Mouse (Mus musculus) ES-E14 (cell line): Measurements from ENCODE around the gene Prr5.

Experiments used
- ZC3H11A ChIP-seq: IDR thresholded peaks from 2 replicates; pipeline ENCODE4 v1.6.1; 2012; ENCODE audit warnings: low read depth, mild to moderate bottlenecking, inconsistent platforms, low read length, borderline replicate concordance
- ZNF384 ChIP-seq: IDR thresholded peaks from 2 replicates; pipeline ENCODE4 v1.6.1; 2012; ENCODE audit warnings: low read depth, low read length, inconsistent platforms

DNA sequence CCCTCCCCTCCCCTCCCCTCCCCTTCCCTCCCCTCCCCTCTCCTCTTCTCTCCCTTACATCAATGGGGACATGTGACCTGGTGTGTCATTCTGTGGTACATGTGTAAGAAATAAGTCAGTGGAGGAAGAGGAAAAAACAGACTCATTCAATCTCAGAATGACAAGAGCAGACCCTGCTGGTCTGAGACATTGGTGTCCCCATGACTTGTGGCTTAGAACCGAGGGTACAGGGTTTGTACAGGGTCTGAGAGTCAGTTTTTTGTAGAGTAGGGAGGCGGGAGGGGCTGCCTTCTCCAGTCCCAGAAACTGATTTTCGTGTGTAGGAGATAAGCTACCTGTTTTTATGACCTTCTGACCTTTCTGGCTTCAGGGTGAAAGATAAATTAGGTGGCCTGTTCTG, 73.9 kb downstream of the Prr5 start:
- no peak for TF ChIP-seq ZC3H11A
- TF ChIP-seq ZNF384: no peak
